In genomic region chr4:109173775-109174440, GRCm38 (mm10) we compare ENCODE assay signal across 9 mouse cellular contexts. TPM values are rescaled to one million over a fixed set of nuclear protein-coding genes. Genes with fewer than 3 reads are reported as not detected.
DNase-seq lines count a peak whose midpoint lies in the region; ATAC-seq and TF ChIP-seq lines count a peak whose summit lies in the region.
"Had no signal": no experiment of that assay in that cellular context is flagged by ENCODE, and none has a peak within 500 bp of the region (broad histone marks: within the 10 kb centered on the region; RNA-seq: fewer than 3 reads in every experiment).

No protein-coding gene starts in this region.

- H3K4me3 ChIP-seq in midbrain, embryonic 13.5 days (replicated peaks): no peak overlapping the region

- peaks cover 22% of the 10 kb centered on the region for H3K4me1 ChIP-seq in midbrain, embryonic 13.5 days (replicated peaks)

- TF ChIP-seq CTCF in brain, embryonic 14.5 days (IDR thresholded peaks at IDR 0.05; ENCODE audit: borderline replicate concordance, extremely low read depth, insufficient read depth, insufficient read length): no peak

- H3K9ac ChIP-seq in midbrain, embryonic 13.5 days (replicated peaks): 0 out of 2 replicates have a peak overlapping the region, but pooled peaks have one; percentile 42

- 37% methylated on average over 7 of the region's 7 CpGs for WGBS in midbrain, embryonic 13.5 days

- H3K27me3 ChIP-seq in midbrain, embryonic 13.5 days: no peaks in the 10 kb centered on the region

- no peak for TF ChIP-seq POLR2A in brain, embryonic 14.5 days (IDR thresholded peaks at IDR 0.05; ENCODE audit: borderline replicate concordance, extremely low read depth, insufficient read depth, insufficient read length, poor library complexity, severe bottlenecking)

- H3K27ac ChIP-seq in midbrain, embryonic 13.5 days: peak overlapping the region; percentile 79

- no peaks in the 10 kb centered on the region for H3K9me3 ChIP-seq in midbrain, embryonic 13.5 days
- H3K9me3 ChIP-seq: G1E had no signal

- H3K4me2 ChIP-seq in midbrain, embryonic 13.5 days (replicated peaks): peak overlapping the region; percentile 17; the same call in 1 of the 2 replicates

- peak; percentile 79 for ATAC-seq in midbrain, embryonic 13.5 days
- no peak for ATAC-seq in CD4-positive, CD25-positive, alpha-beta regulatory T cell, adult 4 months

- H3K36me3 ChIP-seq in midbrain, embryonic 13.5 days: no peaks in the 10 kb centered on the region
- H3K36me3 ChIP-seq: G1E had no signal

- DNase-seq in kidney, adult 18-20 months: peak; percentile 20
- no peak for DNase-seq in kidney, postnatal 14 days
- DNase-seq in brain, embryonic 14.5 days (ENCODE audit: low read depth): peak; percentile 46
- peak; percentile 21 to 30 for DNase-seq in gastrocnemius, postnatal 4 days (ENCODE audit: low spot score in 2 of 2)
- no peak for DNase-seq in layer of hippocampus, adult 11-12 months (ENCODE audit: low spot score)
- DNase-seq in right cerebral cortex, postnatal 14 days: no peak

RNA-seq across cellular contexts. Expression of gene Osbpl9, which starts 28.2 kb away (rescaled TPM):
- polyA plus RNA-seq in brain, embryonic 14.5 days (2012; rRNA removed): 79.1 and 85.6 TPM in 2 replicates
- 10 to 100 TPM; 77.0 to 98.7 TPM for total RNA-seq in gastrocnemius, postnatal 4 days (2021)
- polyA plus RNA-seq in midbrain, embryonic 13.5 days (2015; fragmentation: Nextera tagmentation; extraction: Ambion mirVana): 80.0 and 83.8 TPM in 2 replicates
- 100 to 1,000 TPM in 1 of 2 experiments, 10 to 100 TPM in 1; 99.7 to 109 TPM for polyA plus RNA-seq in CD4-positive, CD25-positive, alpha-beta regulatory T cell, adult 4 months (2017; shearing (Covaris generic))

Comparison
In these comparisons a context has a peak if more than half of its experiments do, and no peak if none do; other contexts are left out.
1. DNase-seq: peak in kidney, adult 18-20 months (single experiment), brain, embryonic 14.5 days (single experiment) and gastrocnemius, postnatal 4 days (2 of 2); none in kidney, postnatal 14 days (single experiment), layer of hippocampus, adult 11-12 months (single experiment) and right cerebral cortex, postnatal 14 days (single experiment).